In genomic region chr8:8959021-8959786, GRCm38 (mm10) we compare ENCODE assay signal across 19 mouse cellular contexts.
DNase-seq lines count a peak whose midpoint lies in the region; ATAC-seq and TF ChIP-seq lines count a peak whose summit lies in the region.
"Had no signal": no experiment of that assay in that cellular context is flagged by ENCODE, and none has a peak within 500 bp of the region (broad histone marks: within the 10 kb centered on the region; RNA-seq: fewer than 3 reads in every experiment).

No protein-coding gene starts in this region.

- no peak for TF ChIP-seq POLR2A in cortical plate, adult 2 months (IDR thresholded peaks at IDR 0.05; ENCODE audit: extremely low read depth, insufficient read depth, low read length)

- H3K9ac ChIP-seq in kidney, embryonic 16.5 days (replicated peaks; ENCODE audit: low read length) = no peak overlapping the region
- H3K9ac ChIP-seq: embryonic facial prominence, embryonic 12.5 days; neural tube, embryonic 12.5 days; stomach, embryonic 15.5 days had no signal

- WGBS in kidney, embryonic 16.5 days = 50% methylated on average over 8 of the region's 8 CpGs

- H3K4me3 ChIP-seq in kidney, embryonic 16.5 days (ENCODE audit: low read length) = no peak overlapping the region
- H3K4me3 ChIP-seq in cortical plate, adult 2 months (ENCODE audit: insufficient read depth, low read length) = no peak overlapping the region
- H3K4me3 ChIP-seq: embryonic facial prominence, embryonic 12.5 days; neural tube, embryonic 12.5 days; stomach, embryonic 15.5 days had no signal

- H3K9me3 ChIP-seq in kidney, embryonic 16.5 days (ENCODE audit: low read length) = peaks cover 4% of the 10 kb centered on the region
- H3K9me3 ChIP-seq: embryonic facial prominence, embryonic 12.5 days; neural tube, embryonic 12.5 days; stomach, embryonic 15.5 days had no signal

- peak; percentile 58 to 67 for DNase-seq in cerebellum, postnatal 10 days
- DNase-seq in cerebellum, adult 18-20 months = no peak
- no peak for DNase-seq in kidney, adult 18-20 months
- DNase-seq in lung, postnatal 10 days = peak; percentile 33
- DNase-seq in adrenal gland, postnatal 36 days = no peak
- DNase-seq in testis, postnatal 14 days (ENCODE audit: low spot score) = no peak
- DNase-seq: adrenal gland, postnatal 10 days; cerebellum, postnatal 25 days; gastrocnemius, postnatal 36 days; liver; thymus, postnatal 14 days had no signal

- no peak for TF ChIP-seq CTCF in cortical plate, adult 2 months (IDR thresholded peaks at IDR 0.05; ENCODE audit: extremely low read depth, insufficient read depth, low read length)

- peak; percentile 2; the same call in 1 of the 2 replicates for ATAC-seq in kidney, embryonic 16.5 days (ENCODE audit: low FRiP score, low TSS enrichment)
- ATAC-seq: inflammation-experienced regulatory T-cells, adult 6 months; midbrain, embryonic 16.5 days had no signal

- H3K36me3 ChIP-seq in kidney, embryonic 16.5 days (ENCODE audit: insufficient read depth, low read length) = no peaks in the 10 kb centered on the region
- H3K36me3 ChIP-seq: embryonic facial prominence, embryonic 12.5 days; neural tube, embryonic 12.5 days; stomach, embryonic 15.5 days had no signal

- no peaks in the 10 kb centered on the region for H3K27me3 ChIP-seq in kidney, embryonic 16.5 days (ENCODE audit: insufficient read depth, low read length)
- H3K27me3 ChIP-seq: embryonic facial prominence, embryonic 12.5 days; neural tube, embryonic 12.5 days; stomach, embryonic 15.5 days had no signal

- no peak overlapping the region for H3K4me2 ChIP-seq in kidney, embryonic 16.5 days (replicated peaks; ENCODE audit: low read depth, low read length)
- H3K4me2 ChIP-seq: embryonic facial prominence, embryonic 12.5 days; neural tube, embryonic 12.5 days; stomach, embryonic 15.5 days had no signal

- H3K4me1 ChIP-seq in kidney, embryonic 16.5 days (ENCODE audit: insufficient read depth, low read length) = peaks cover 2% of the 10 kb centered on the region; the same call in 1 of the 2 replicates
- H3K4me1 ChIP-seq in cortical plate, adult 2 months (ENCODE audit: control insufficient read depth, insufficient read depth, low read length) = no peaks in the 10 kb centered on the region
- H3K4me1 ChIP-seq: embryonic facial prominence, embryonic 12.5 days; neural tube, embryonic 12.5 days; stomach, embryonic 15.5 days had no signal

- no peak overlapping the region for H3K27ac ChIP-seq in kidney, embryonic 16.5 days (ENCODE audit: low read length)
- peak overlapping the region; percentile 88 for H3K27ac ChIP-seq in cortical plate, adult 2 months (ENCODE audit: insufficient read depth, low read length)
- H3K27ac ChIP-seq: embryonic facial prominence, embryonic 12.5 days; kidney, postnatal 0 days; neural tube, embryonic 12.5 days; stomach, embryonic 15.5 days had no signal

Comparison
In these comparisons a context has a peak if more than half of its experiments do, and no peak if none do; other contexts are left out.
1. DNase-seq: peak in cerebellum, postnatal 10 days (2 of 2) and lung, postnatal 10 days (single experiment); none in cerebellum, adult 18-20 months (0 of 2), kidney, adult 18-20 months (single experiment), adrenal gland, postnatal 36 days (0 of 2) and testis, postnatal 14 days (single experiment).